Mouse (Mus musculus) CD8-positive naive resting alpha-beta T cell, adult 2 months (primary cell): ENCODE measurements around the gene Ip6k3.

Source experiments
- DNase-seq, 2 experiments: peaks; one replicate each; pipeline ENCODE4 v3.0.0; 2022; ENCODE audit warnings: low read depth in 2 of 2, low spot score in 2 of 2

Gene Ip6k3

GRCm38 (mm10) chr17:27167545-27167944, at the start of gene Ip6k3:
TSS of gene Ip6k3 (minus strand) at chr17:27167795.
- DNase-seq, result no peak

GRCm38 (mm10) chr17:27212768-27213525, 45.4 kb upstream of the Ip6k3 start:
- no peak for DNase-seq

GRCm38 (mm10) chr17:27212006-27212405, 44.4 kb upstream of the Ip6k3 start:
- no peak for DNase-seq

GRCm38 (mm10) chr17:27207113-27207707, 39.6 kb upstream of the Ip6k3 start:
- no peak for DNase-seq

- DNase-seq, result peak; percentile 90 to 95
These were observed 36.7 kb upstream of the Ip6k3 start, which contains the start of gene Lemd2 for GRCm38 (mm10) chr17:27204075-27204909. TSS of gene Lemd2 (minus strand) at chr17:27204469.

- peak in 1 of 2 experiments; percentile 45 for DNase-seq
These were observed 35.9 kb upstream of the Ip6k3 start for GRCm38 (mm10) chr17:27203358-27204074.

- no peak for DNase-seq
These were observed 35.3 kb upstream of the Ip6k3 start for GRCm38 (mm10) chr17:27202919-27203357.

- no peak for DNase-seq
These were observed 34.4 kb upstream of the Ip6k3 start for GRCm38 (mm10) chr17:27201981-27202380.

GRCm38 (mm10) chr17:27200801-27201200, 33.2 kb upstream of the Ip6k3 start:
- DNase-seq, result no peak

GRCm38 (mm10) chr17:27199864-27200263, 32.3 kb upstream of the Ip6k3 start:
- DNase-seq, result no peak

GRCm38 (mm10) chr17:27199205-27199604, 31.6 kb upstream of the Ip6k3 start:
- no peak for DNase-seq

GRCm38 (mm10) chr17:27196206-27196605, 28.6 kb upstream of the Ip6k3 start:
- no peak for DNase-seq

GRCm38 (mm10) chr17:27194258-27195185, 26.9 kb upstream of the Ip6k3 start:
- DNase-seq, result no peak

- no peak for DNase-seq
These were observed 24.2 kb upstream of the Ip6k3 start for GRCm38 (mm10) chr17:27191804-27192203.

- no peak for DNase-seq
These were observed 23.6 kb upstream of the Ip6k3 start for GRCm38 (mm10) chr17:27191189-27191588.

GRCm38 (mm10) chr17:27189640-27190216, 22.1 kb upstream of the Ip6k3 start:
- peak; percentile 36 to 58 for DNase-seq

GRCm38 (mm10) chr17:27188883-27189282, 21.3 kb upstream of the Ip6k3 start:
- no peak for DNase-seq

GRCm38 (mm10) chr17:27187059-27187458, 19.5 kb upstream of the Ip6k3 start:
- DNase-seq, result no peak

GRCm38 (mm10) chr17:27186068-27186467, 18.5 kb upstream of the Ip6k3 start:
- DNase-seq, result no peak
